24 mouse cellular contexts compared by ENCODE assay signal in the genomic region with DNA sequence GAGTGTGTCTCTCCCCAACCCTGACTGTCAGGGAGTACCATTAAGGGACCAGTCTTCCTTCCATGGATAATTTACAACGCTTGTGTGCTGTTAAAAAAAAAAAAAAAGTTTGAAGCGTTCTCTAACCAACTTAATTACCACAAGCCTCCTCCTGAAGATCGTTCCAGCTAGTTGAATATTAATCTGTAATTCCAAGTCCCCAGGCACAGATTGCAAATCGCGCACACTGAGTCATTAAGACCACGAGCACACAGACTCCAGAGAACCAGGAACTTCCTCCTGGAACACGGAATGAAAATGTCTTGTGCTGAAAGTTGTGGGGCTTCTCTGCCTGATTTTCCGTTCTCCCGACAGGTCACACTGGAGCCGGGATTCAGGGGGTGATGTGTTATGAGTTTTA.
DNase-seq lines count a peak whose midpoint lies in the region; ATAC-seq and TF ChIP-seq lines count a peak whose summit lies in the region.
"Had no signal": no experiment of that assay in that cellular context is flagged by ENCODE, and none has a peak within 500 bp of the region (broad histone marks: within the 10 kb centered on the region; RNA-seq: fewer than 3 reads in every experiment).

No protein-coding gene starts in this region.

- no peak for TF ChIP-seq CTCF in hindbrain, postnatal 0 days (IDR thresholded peaks at IDR 0.05; ENCODE audit: low read depth)
- TF ChIP-seq CTCF in Patski (IDR thresholded peaks at IDR 0.05) = no peak
- no peak for TF ChIP-seq CTCF in kidney, adult 2 months (conservative IDR thresholded peaks at IDR 0.05; ENCODE audit: insufficient read depth, insufficient read length, low read depth, low read length)
- no peak for TF ChIP-seq CTCF in kidney, postnatal 0 days (IDR thresholded peaks at IDR 0.05; ENCODE audit: low read depth)
- TF ChIP-seq CTCF in forebrain, postnatal 0 days (IDR thresholded peaks at IDR 0.05; ENCODE audit: low read depth) = no peak

- CTCF ChIA-PET in Patski (lab: Charles Lee) = interaction anchor here (1.5 kb wide), 1 partner anchor 10 kb away, joined by 3 read pairs; no protein-coding TSS in a partner anchor

- no peak for ATAC-seq in hindbrain, postnatal 0 days
- ATAC-seq in hindbrain, embryonic 14.5 days (ENCODE audit: low FRiP score) = no peak
- peak; percentile 55 for ATAC-seq in Patski
- no peak for ATAC-seq in kidney, postnatal 0 days (replicated peaks; ENCODE audit: low FRiP score, low read depth)
- no peak for ATAC-seq in forebrain, postnatal 0 days
- ATAC-seq: forebrain, embryonic 16.5 days had no signal

- no peak overlapping the region for H3K4me3 ChIP-seq in hindbrain, postnatal 0 days (ENCODE audit: low read length)
- no peak overlapping the region for H3K4me3 ChIP-seq in hindbrain, embryonic 14.5 days (replicated peaks; ENCODE audit: low read length)
- no peak overlapping the region for H3K4me3 ChIP-seq in kidney, adult 2 months (ENCODE audit: insufficient read depth, low read depth, low read length)
- no peak overlapping the region for H3K4me3 ChIP-seq in kidney, postnatal 0 days (replicated peaks; ENCODE audit: low read depth, low read length)
- H3K4me3 ChIP-seq in forebrain, postnatal 0 days (ENCODE audit: low read depth, low read length) = no peak overlapping the region
- H3K4me3 ChIP-seq: forebrain, embryonic 10.5 days; heart, embryonic 15.5 days; hindbrain, embryonic 13.5 days; left cerebral cortex, adult 2 months; lung, embryonic 15.5 days had no signal

- H3K36me3 ChIP-seq in hindbrain, postnatal 0 days (ENCODE audit: insufficient read depth, low read length) = no peaks in the 10 kb centered on the region
- H3K36me3 ChIP-seq in hindbrain, embryonic 14.5 days (replicated peaks; ENCODE audit: control insufficient read depth, insufficient read depth) = no peaks in the 10 kb centered on the region
- no peaks in the 10 kb centered on the region for H3K36me3 ChIP-seq in kidney, adult 2 months (ENCODE audit: control insufficient read depth, insufficient read depth, low read length)
- no peaks in the 10 kb centered on the region for H3K36me3 ChIP-seq in kidney, postnatal 0 days (ENCODE audit: insufficient read depth, low read length)
- H3K36me3 ChIP-seq in forebrain, postnatal 0 days (ENCODE audit: insufficient read depth) = no peaks in the 10 kb centered on the region
- H3K36me3 ChIP-seq: forebrain, embryonic 10.5 days; heart, embryonic 15.5 days; hindbrain, embryonic 13.5 days; lung, embryonic 15.5 days had no signal

- H3K4me2 ChIP-seq in hindbrain, postnatal 0 days (ENCODE audit: low read depth, low read length) = no peak overlapping the region
- no peak overlapping the region for H3K4me2 ChIP-seq in hindbrain, embryonic 14.5 days (replicated peaks)
- no peak overlapping the region for H3K4me2 ChIP-seq in kidney, postnatal 0 days (ENCODE audit: low read length)
- H3K4me2 ChIP-seq in forebrain, postnatal 0 days (ENCODE audit: low read depth) = no peak overlapping the region
- H3K4me2 ChIP-seq: heart, embryonic 15.5 days; hindbrain, embryonic 13.5 days; lung, embryonic 15.5 days had no signal

- POLR2A ChIA-PET in Patski (lab: Charles Lee) = no interaction called here

- no peak overlapping the region for H3K27ac ChIP-seq in hindbrain, postnatal 0 days
- H3K27ac ChIP-seq in hindbrain, embryonic 14.5 days = no peak overlapping the region
- H3K27ac ChIP-seq in kidney, adult 2 months (ENCODE audit: insufficient read depth, low read depth, low read length) = no peak overlapping the region
- H3K27ac ChIP-seq in kidney, postnatal 0 days = peak overlapping the region; percentile 47; the same call in 1 of the 2 replicates
- H3K27ac ChIP-seq in forebrain, postnatal 0 days (ENCODE audit: low read depth, low read length) = no peak overlapping the region
- H3K27ac ChIP-seq: forebrain, embryonic 10.5 days; heart, embryonic 15.5 days; hindbrain, embryonic 13.5 days; left cerebral cortex, adult 2 months; liver, embryonic 14.5 days; lung, embryonic 15.5 days; stomach, postnatal 0 days had no signal

- no peak overlapping the region for H3K9ac ChIP-seq in hindbrain, postnatal 0 days (replicated peaks; ENCODE audit: low read length)
- H3K9ac ChIP-seq in hindbrain, embryonic 14.5 days = no peak overlapping the region
- no peak overlapping the region for H3K9ac ChIP-seq in kidney, postnatal 0 days (ENCODE audit: low read depth, low read length)
- H3K9ac ChIP-seq in forebrain, postnatal 0 days = no peak overlapping the region
- H3K9ac ChIP-seq: heart, embryonic 15.5 days; hindbrain, embryonic 13.5 days; liver, embryonic 14.5 days; lung, embryonic 15.5 days had no signal

- WGBS in hindbrain, postnatal 0 days = 60% methylated on average over 10 of the region's 10 CpGs
- WGBS in hindbrain, embryonic 14.5 days = 53% methylated on average over 10 of the region's 10 CpGs
- WGBS in kidney, adult 2 months = 32% methylated on average over 10 of the region's 10 CpGs
- 51% methylated on average over 10 of the region's 10 CpGs for WGBS in kidney, postnatal 0 days
- 52% methylated on average over 10 of the region's 10 CpGs for WGBS in forebrain, postnatal 0 days

- in situ Hi-C loops in Patski (cut with MboI; ENCODE audit: low pct_unique_long_range_greater_than_20kb) = loop anchor here (10.0 kb wide), 2 partner anchors 95 to 415 kb away; no protein-coding TSS in a partner anchor

- H3K9me3 ChIP-seq in hindbrain, postnatal 0 days (ENCODE audit: low read length) = no peaks in the 10 kb centered on the region
- H3K9me3 ChIP-seq in hindbrain, embryonic 14.5 days (ENCODE audit: control insufficient read depth, low read length) = no peaks in the 10 kb centered on the region
- H3K9me3 ChIP-seq in kidney, postnatal 0 days (replicated peaks; ENCODE audit: low read length) = no peaks in the 10 kb centered on the region
- no peaks in the 10 kb centered on the region for H3K9me3 ChIP-seq in forebrain, postnatal 0 days (ENCODE audit: low read length)
- H3K9me3 ChIP-seq: forebrain, embryonic 10.5 days; heart, embryonic 15.5 days; hindbrain, embryonic 13.5 days; lung, embryonic 15.5 days had no signal

- TF ChIP-seq POLR2A in kidney, adult 2 months (IDR thresholded peaks at IDR 0.05; ENCODE audit: low read depth, low read length) = no peak

- no peaks in the 10 kb centered on the region for H3K27me3 ChIP-seq in hindbrain, postnatal 0 days (ENCODE audit: insufficient read depth, low read length)
- no peaks in the 10 kb centered on the region; the same call in 1 of the 2 replicates for H3K27me3 ChIP-seq in hindbrain, embryonic 14.5 days (ENCODE audit: control insufficient read depth, insufficient read depth, low read length)
- H3K27me3 ChIP-seq in Patski = no peaks in the 10 kb centered on the region
- no peaks in the 10 kb centered on the region for H3K27me3 ChIP-seq in kidney, adult 2 months (replicated peaks; ENCODE audit: control insufficient read depth, insufficient read depth, low read length)
- no peaks in the 10 kb centered on the region for H3K27me3 ChIP-seq in kidney, postnatal 0 days (ENCODE audit: insufficient read depth, low read length)
- H3K27me3 ChIP-seq in forebrain, postnatal 0 days (ENCODE audit: insufficient read depth, low read length) = no peaks in the 10 kb centered on the region; the same call in 1 of the 2 replicates
- H3K27me3 ChIP-seq: heart, embryonic 15.5 days; lung, embryonic 15.5 days had no signal

- peak; percentile 56 for DNase-seq in hindbrain, postnatal 0 days (ENCODE audit: low spot score)
- no peak for DNase-seq in hindbrain, embryonic 14.5 days (ENCODE audit: low spot score)
- DNase-seq in Patski (ENCODE audit: low read depth, low spot score) = peak; percentile 71
- DNase-seq in kidney, adult 2 months = peak; percentile 79
- peak; percentile 37 for DNase-seq in kidney, postnatal 0 days (ENCODE audit: low spot score)
- DNase-seq in cerebellum, adult 8-10 months = no peak
- no peak for DNase-seq in forebrain, postnatal 0 days
- no peak for DNase-seq in frontal cortex, postnatal 14 days (ENCODE audit: low spot score in 2 of 2)
- DNase-seq: adrenal gland, postnatal 36 days; cerebellum, postnatal 10 days; gastrocnemius, postnatal 36 days; heart, postnatal 36 days; layer of hippocampus, adult 9-11 months; lung, postnatal 36 days; right cerebral cortex, postnatal 14 days; thymus, adult 2 months had no signal

- H3K4me1 ChIP-seq in hindbrain, postnatal 0 days (ENCODE audit: insufficient read depth, low read length) = peaks cover 11% of the 10 kb centered on the region; the same call in 1 of the 2 replicates
- H3K4me1 ChIP-seq in hindbrain, embryonic 14.5 days (replicated peaks; ENCODE audit: control insufficient read depth, insufficient read depth, low read length) = peaks cover 18% of the 10 kb centered on the region
- H3K4me1 ChIP-seq in kidney, adult 2 months (ENCODE audit: control insufficient read depth, insufficient read depth, low read length) = peaks cover 9% of the 10 kb centered on the region; the same call in 1 of the 2 replicates
- H3K4me1 ChIP-seq in kidney, postnatal 0 days (replicated peaks; ENCODE audit: insufficient read depth, low read length) = no peaks in the 10 kb centered on the region
- no peaks in the 10 kb centered on the region for H3K4me1 ChIP-seq in forebrain, postnatal 0 days (ENCODE audit: insufficient read depth)
- H3K4me1 ChIP-seq: heart, embryonic 15.5 days; lung, embryonic 15.5 days had no signal

Comparison
In these comparisons a context has a peak if more than half of its experiments do, and no peak if none do; other contexts are left out.
1. DNase-seq: peak in hindbrain, postnatal 0 days (single experiment), Patski (single experiment), kidney, adult 2 months (single experiment) and kidney, postnatal 0 days (single experiment); none in hindbrain, embryonic 14.5 days (single experiment), cerebellum, adult 8-10 months (single experiment), forebrain, postnatal 0 days (single experiment) and frontal cortex, postnatal 14 days (0 of 2).